ENCODE assay signal across 9 mouse cellular contexts in the genomic region with DNA sequence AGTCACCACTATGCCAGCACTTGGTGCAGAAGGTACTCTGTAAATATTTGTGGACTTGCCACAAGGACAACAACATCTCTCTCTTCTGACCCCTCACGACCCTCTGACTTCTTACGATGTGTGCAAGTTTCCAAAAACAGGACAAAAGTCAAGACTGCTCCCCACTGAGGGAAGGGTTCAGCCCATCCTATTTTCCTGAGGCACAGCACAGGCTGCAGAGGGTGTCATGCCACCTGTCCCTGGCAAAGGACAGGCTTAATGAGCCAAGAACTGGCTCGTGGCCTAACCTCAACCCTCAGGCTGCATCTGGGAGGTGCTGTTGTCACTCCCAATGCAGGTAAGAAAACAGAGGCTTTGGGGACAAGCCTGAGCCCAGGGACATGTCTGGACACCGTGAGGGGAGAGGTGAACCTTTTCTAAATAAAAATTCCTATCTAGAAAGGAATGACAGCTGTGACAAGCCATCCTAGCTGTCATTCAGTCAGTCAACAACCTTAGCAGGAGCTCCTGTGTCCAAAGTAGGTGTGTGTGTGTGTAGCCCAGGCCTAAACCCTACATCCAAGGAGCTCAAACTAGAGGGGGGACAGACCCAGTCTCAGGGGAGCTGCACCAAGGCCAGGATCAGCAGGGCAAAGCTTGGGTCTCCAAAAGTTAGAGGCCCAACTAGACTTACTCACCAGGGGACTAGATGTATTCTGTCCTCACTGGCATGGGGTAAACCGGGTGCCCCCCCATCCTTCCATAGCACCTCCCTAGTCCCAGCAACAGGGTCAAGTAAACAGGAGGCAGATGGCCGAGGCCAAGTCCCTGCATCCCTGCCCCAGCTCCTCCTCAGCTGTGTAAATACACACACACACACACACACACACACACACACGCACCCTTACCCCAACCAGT. TPM values are rescaled to one million over a fixed set of nuclear protein-coding genes. Genes with fewer than 3 reads are reported as not detected.
DNase-seq lines count a peak whose midpoint lies in the region; ATAC-seq lines count a peak whose summit lies in the region.
"Had no signal": no experiment of that assay in that cellular context is flagged by ENCODE, and none has a peak within 500 bp of the region (broad histone marks: within the 10 kb centered on the region; RNA-seq: fewer than 3 reads in every experiment).

No protein-coding gene starts in this region.

- H3K4me1 ChIP-seq in heart, embryonic 16.5 days (ENCODE audit: control insufficient read depth, insufficient read depth, low read length), result peaks cover 34% of the 10 kb centered on the region

- H3K9me3 ChIP-seq in heart, embryonic 16.5 days (replicated peaks; ENCODE audit: control insufficient read depth, low read length), result no peaks in the 10 kb centered on the region
- H3K9me3 ChIP-seq: forebrain, embryonic 15.5 days had no signal

- no peaks in the 10 kb centered on the region for H3K36me3 ChIP-seq in heart, embryonic 16.5 days (ENCODE audit: control insufficient read depth, insufficient read depth)
- H3K36me3 ChIP-seq: forebrain, embryonic 15.5 days had no signal

- 64% methylated on average over 7 of the region's 7 CpGs for WGBS in heart, embryonic 16.5 days

- H3K27me3 ChIP-seq in heart, embryonic 16.5 days (ENCODE audit: control insufficient read depth, insufficient read depth, low read length), result no peaks in the 10 kb centered on the region
- H3K27me3 ChIP-seq: forebrain, embryonic 15.5 days had no signal

- peak; percentile 7 for DNase-seq in adrenal gland, adult 8-10 months
- no peak for DNase-seq in adrenal gland, postnatal 36 days
- peak; percentile 41 to 59 for DNase-seq in lung, adult 18-20 months
- DNase-seq in lung, postnatal 4 days, result no peak
- peak; percentile 59 for DNase-seq in lung, postnatal 36 days
- no peak for DNase-seq in right cerebral cortex, postnatal 4 days
- DNase-seq in urinary bladder, postnatal 4 days (ENCODE audit: low spot score in 2 of 2), result no peak

- H3K4me3 ChIP-seq in heart, embryonic 16.5 days (ENCODE audit: low read length), result no peak overlapping the region
- H3K4me3 ChIP-seq: forebrain, embryonic 15.5 days had no signal

- peak overlapping the region; percentile 30; the same call in 1 of the 2 replicates for H3K4me2 ChIP-seq in heart, embryonic 16.5 days (ENCODE audit: low read depth, low read length)
- H3K4me2 ChIP-seq: forebrain, embryonic 15.5 days had no signal

- ATAC-seq in heart, embryonic 16.5 days (replicated peaks; ENCODE audit: extremely low read depth, insufficient read depth, low FRiP score), result no peak
- ATAC-seq: forebrain, embryonic 15.5 days had no signal

- no peak overlapping the region; the same call in 1 of the 2 replicates for H3K9ac ChIP-seq in heart, embryonic 16.5 days (ENCODE audit: low read length)
- H3K9ac ChIP-seq: forebrain, embryonic 15.5 days had no signal

- no peak overlapping the region for H3K27ac ChIP-seq in heart, embryonic 16.5 days (ENCODE audit: low read length)
- H3K27ac ChIP-seq: forebrain, embryonic 15.5 days had no signal

RNA-seq across cellular contexts. Expression of gene Cyb5r3, which starts 3.3 kb away (rescaled TPM):
- total RNA-seq in adrenal gland, adult 8-10 months (2022), result 100 to 1,000 TPM; 296 to 432 (median 354) TPM
- total RNA-seq in adrenal gland, postnatal 36 days (2021), result 100 to 1,000 TPM; 319 to 365 TPM
- polyA plus RNA-seq in heart, embryonic 16.5 days (2015; fragmentation: Nextera tagmentation; extraction: Ambion mirVana), result 146 and 155 TPM in 2 replicates

RNA-seq across cellular contexts. Expression of gene Poldip3, which starts 19.9 kb away (rescaled TPM):
- 100 to 1,000 TPM; 105 to 127 (median 117) TPM for total RNA-seq in adrenal gland, adult 8-10 months (2022)
- total RNA-seq in adrenal gland, postnatal 36 days (2021), result 100 to 1,000 TPM; 106 to 108 TPM
- polyA plus RNA-seq in heart, embryonic 16.5 days (2015; fragmentation: Nextera tagmentation; extraction: Ambion mirVana), result 75.9 and 79.0 TPM in 2 replicates

RNA-seq across cellular contexts. Expression of gene Rrp7a, which starts 46.5 kb away (rescaled TPM):
- total RNA-seq in adrenal gland, adult 8-10 months (2022), result 100 to 1,000 TPM; 100 to 115 (median 102) TPM
- 100 to 1,000 TPM; 108 to 127 TPM for total RNA-seq in adrenal gland, postnatal 36 days (2021)
- 43.3 and 47.3 TPM in 2 replicates for polyA plus RNA-seq in heart, embryonic 16.5 days (2015; fragmentation: Nextera tagmentation; extraction: Ambion mirVana)

Comparison
In these comparisons a context has a peak if more than half of its experiments do, and no peak if none do; other contexts are left out.
1. DNase-seq: peak in adrenal gland, adult 8-10 months (single experiment), lung, adult 18-20 months (2 of 2) and lung, postnatal 36 days (single experiment); none in adrenal gland, postnatal 36 days (0 of 2), lung, postnatal 4 days (0 of 2), right cerebral cortex, postnatal 4 days (single experiment) and urinary bladder, postnatal 4 days (0 of 2).